Mouse (Mus musculus) neural tube, embryonic 13.5 days (tissue): Measurements from ENCODE around the gene Olfr867. TPM values are rescaled to one million over a fixed set of nuclear protein-coding genes. Genes with fewer than 3 reads are reported as not detected.

Experiments
- ATAC-seq: fragments of 200-750 bp; cut with Nextera tagmentation; 2 replicates; pipeline ENCODE4 v1.8.0; 2017; ENCODE audit warnings: low read depth, mild to moderate bottlenecking, moderate TSS enrichment, moderate library complexity
- H3K27ac ChIP-seq: fragments of 300-500 bp; sonication (generic); replicated peaks from 2 replicates; pipeline ENCODE4 v1.5.1; 2015; ENCODE audit warnings: moderate library complexity, mild to moderate bottlenecking, inconsistent platforms
- H3K27me3 ChIP-seq: fragments of 300-500 bp; sonication (generic); 2 replicates; pipeline ENCODE4 v1.6.1; 2015; ENCODE audit warnings: mild to moderate bottlenecking, inconsistent platforms
- H3K36me3 ChIP-seq: fragments of 300-500 bp; sonication (generic); 2 replicates; pipeline ENCODE4 v1.6.1; 2015; ENCODE audit warnings: mild to moderate bottlenecking, inconsistent platforms
- H3K4me1 ChIP-seq: fragments of 300-500 bp; sonication (generic); replicated peaks from 2 replicates; pipeline ENCODE4 v1.6.1; 2015; ENCODE audit warnings: inconsistent platforms
- H3K4me2 ChIP-seq: fragments of 300-500 bp; sonication (generic); 2 replicates; pipeline ENCODE4 v1.6.1; 2015; ENCODE audit warnings: inconsistent platforms, mild to moderate bottlenecking, moderate library complexity
- H3K4me3 ChIP-seq: fragments of 300-500 bp; sonication (generic); 2 replicates; pipeline ENCODE4 v1.5.1; 2015; ENCODE audit warnings: mild to moderate bottlenecking, inconsistent platforms
- H3K9ac ChIP-seq: fragments of 300-500 bp; sonication (generic); 2 replicates; pipeline ENCODE4 v1.6.1; 2015; ENCODE audit warnings: moderate library complexity, mild to moderate bottlenecking, inconsistent platforms
- H3K9me3 ChIP-seq: fragments of 300-500 bp; sonication (generic); 2 replicates; pipeline ENCODE4 v1.6.1; 2016; ENCODE audit warnings: inconsistent platforms
- WGBS: fragments of 180-500 bp; shearing (Covaris S2); methylation state at CpG from one replicate; pipeline ENCODE4 v1.1.7; 2015; 5-methylcytosine and 5-hydroxymethylcytosine counted together
- microRNA-seq: library from miRNA; unstranded; fragments of <30 nt; microRNA quantifications from one replicate; pipeline ENCODE4, GENCODE M21; 2016
- polyA plus RNA-seq: library from polyadenylated mRNA; unstranded; fragments of >200 nt; fragmentation: Nextera tagmentation; extraction: Ambion mirVana; gene quantifications from 2 replicates; pipeline ENCODE4 v1.2.1, GENCODE M21; 2015

The Olfr867 gene
- not detected in 2 replicates for polyA plus RNA-seq

DNA sequence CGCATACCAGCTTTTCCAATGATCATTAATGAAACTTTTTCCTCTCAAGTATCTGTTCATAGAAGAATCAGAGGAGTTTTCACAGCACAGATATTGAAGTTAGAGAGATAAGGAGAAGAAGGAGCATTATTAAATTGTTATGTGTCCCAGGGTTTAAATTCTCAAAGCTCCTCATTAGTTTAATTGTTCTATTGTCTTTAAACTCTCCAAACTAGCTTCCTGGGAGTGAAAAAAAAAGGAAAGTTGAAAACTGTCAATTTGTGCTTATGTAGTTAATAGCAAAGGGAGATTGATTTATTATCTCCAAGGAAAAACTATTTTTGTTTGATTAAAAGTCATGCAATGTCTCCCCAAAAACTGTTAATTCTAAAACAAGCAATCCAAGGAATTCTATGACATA, at the start of gene Olfr867:
Gene Olfr867 (minus strand): TSS at position 101 of the 400 bp plus-strand sequence.
- Histone ChIP-seq H3K9me3 (peaks cover 6% of the 10 kb centered on the region; the same call in 1 of the 2 replicates), H3K4me3 (no peak within 1 kb of the TSS), H3K4me1 (no peaks in the 10 kb centered on the region), H3K4me2 (no peak within 1 kb of the TSS), H3K36me3 (no peaks in the 10 kb centered on the region), H3K27ac (no peak within 1 kb of the TSS), H3K27me3 (no peaks in the 10 kb centered on the region), H3K9ac (no peak within 1 kb of the TSS)
- 84% methylated on average over 1 of the region's 1 CpGs for WGBS
- no peak for ATAC-seq

DNA sequence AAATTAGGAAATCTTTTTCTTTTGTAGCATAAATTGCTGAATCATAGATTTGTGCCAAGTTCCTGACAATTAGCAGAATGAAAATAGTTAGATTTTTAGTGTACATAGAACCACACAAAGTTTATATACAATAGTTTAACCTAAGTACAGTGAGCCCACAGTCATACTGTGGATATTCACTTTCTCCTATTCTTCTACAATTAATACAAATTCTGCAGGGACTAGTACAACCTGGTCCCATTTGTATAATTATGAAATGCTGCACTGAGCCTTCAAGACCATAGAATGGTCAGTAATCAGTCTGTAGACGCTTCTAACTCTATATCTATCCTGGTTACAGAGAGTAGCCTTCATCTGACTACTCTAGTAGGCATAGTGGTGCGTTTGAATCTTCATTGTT, 41.0 kb upstream of the Olfr867 start, which contains the start of gene Olfr868:
Gene Olfr868 (plus strand): TSS at position 301 of the 400 bp plus-strand sequence.
- no peak for ATAC-seq
- H3K4me3 ChIP-seq: no peak within 1 kb of the TSS
- H3K4me2 ChIP-seq: no peak within 1 kb of the TSS
- H3K27me3 ChIP-seq: no peaks in the 10 kb centered on the region
- WGBS: 44% methylated on average over 2 of the region's 2 CpGs
- H3K27ac ChIP-seq: no peak within 1 kb of the TSS
- H3K9me3 ChIP-seq: peaks cover 18% of the 10 kb centered on the region
- H3K4me1 ChIP-seq: no peaks in the 10 kb centered on the region
- H3K9ac ChIP-seq: no peak within 1 kb of the TSS
- no peaks in the 10 kb centered on the region for H3K36me3 ChIP-seq

GRCm38 (mm10) chr9:20073523-20074177, 16.3 kb upstream of the Olfr867 start:
- 67% methylated on average over 7 of the region's 7 CpGs for WGBS
- H3K4me3 ChIP-seq: no peak overlapping the region
- no peak overlapping the region for H3K27ac ChIP-seq
- H3K36me3 ChIP-seq: no peaks in the 10 kb centered on the region
- ATAC-seq: no peak
- H3K9ac ChIP-seq: no peak overlapping the region
- H3K4me1 ChIP-seq: no peaks in the 10 kb centered on the region
- H3K4me2 ChIP-seq: no peak overlapping the region
- peaks cover 29% of the 10 kb centered on the region for H3K9me3 ChIP-seq
- H3K27me3 ChIP-seq: no peaks in the 10 kb centered on the region

DNA sequence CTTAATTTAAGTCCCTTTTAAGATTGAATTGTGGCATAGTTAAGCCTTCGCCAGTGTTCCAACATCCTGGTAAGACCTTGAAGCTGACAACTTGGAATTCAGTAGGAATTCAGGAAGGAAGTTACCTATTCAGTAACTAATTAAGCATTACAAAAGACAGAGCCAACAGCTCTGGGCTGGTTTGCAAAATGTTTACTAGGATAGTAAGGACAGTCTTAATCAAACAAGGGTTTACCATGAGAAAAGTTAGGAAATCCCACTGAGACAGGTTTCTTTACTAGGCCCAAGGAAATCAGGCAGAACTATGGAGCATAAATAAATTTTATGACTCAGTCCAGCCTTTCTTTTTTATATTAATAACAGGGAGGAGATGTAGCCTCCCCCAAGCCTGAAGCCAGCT, 13.9 kb upstream of the Olfr867 start:
- Histone ChIP-seq H3K27me3 (no peaks in the 10 kb centered on the region), H3K9me3 (peaks cover 28% of the 10 kb centered on the region), H3K36me3 (no peaks in the 10 kb centered on the region), H3K4me2 (no peak overlapping the region), H3K4me3 (no peak overlapping the region), H3K27ac (no peak overlapping the region), H3K9ac (no peak overlapping the region), H3K4me1 (no peaks in the 10 kb centered on the region)
- 96% methylated on average over 1 of the region's 1 CpGs for WGBS
- ATAC-seq: no peak

DNA sequence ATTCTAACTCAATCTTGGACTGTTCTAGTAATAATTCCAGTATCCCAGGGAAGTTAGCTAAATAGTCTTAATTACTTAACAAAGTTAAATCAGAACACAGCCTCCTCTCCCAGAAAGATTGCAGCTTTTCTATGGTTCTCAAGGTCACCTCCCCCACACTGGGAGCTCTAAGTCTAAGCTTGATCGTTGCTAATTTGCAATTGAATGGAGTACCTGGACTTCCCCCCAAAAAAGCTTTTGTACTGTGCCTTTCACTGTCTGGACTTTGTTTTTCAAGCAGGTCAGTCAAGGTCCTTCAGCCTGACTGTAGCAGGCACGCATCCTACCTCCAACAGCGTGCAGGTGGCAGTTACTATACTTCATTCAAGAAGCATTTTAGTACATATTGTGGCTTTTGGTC, 12.9 kb upstream of the Olfr867 start:
- H3K9ac ChIP-seq: no peak overlapping the region
- H3K27ac ChIP-seq: no peak overlapping the region
- no peaks in the 10 kb centered on the region for H3K27me3 ChIP-seq
- H3K4me3 ChIP-seq: no peak overlapping the region
- ATAC-seq: no peak
- H3K9me3 ChIP-seq: peaks cover 24% of the 10 kb centered on the region
- no peaks in the 10 kb centered on the region for H3K36me3 ChIP-seq
- 74% methylated on average over 3 of the region's 3 CpGs for WGBS
- H3K4me2 ChIP-seq: no peak overlapping the region
- H3K4me1 ChIP-seq: no peaks in the 10 kb centered on the region

GRCm38 (mm10) chr9:20047964-20048363, 9.4 kb downstream of the Olfr867 start:
- 74% methylated on average over 3 of the region's 3 CpGs for WGBS
- H3K27ac ChIP-seq: no peak overlapping the region
- ATAC-seq: no peak
- no peaks in the 10 kb centered on the region for H3K27me3 ChIP-seq
- H3K4me3 ChIP-seq: no peak overlapping the region
- no peaks in the 10 kb centered on the region for H3K36me3 ChIP-seq
- no peak overlapping the region for H3K9ac ChIP-seq
- H3K4me2 ChIP-seq: no peak overlapping the region
- no peaks in the 10 kb centered on the region for H3K4me1 ChIP-seq
- peaks cover 40% of the 10 kb centered on the region for H3K9me3 ChIP-seq

- Histone ChIP-seq H3K27me3 (no peaks in the 10 kb centered on the region), H3K9ac (no peak within 1 kb of the TSS), H3K27ac (no peak within 1 kb of the TSS), H3K9me3 (no peaks in the 10 kb centered on the region; the same call in 1 of the 2 replicates), H3K36me3 (no peaks in the 10 kb centered on the region), H3K4me3 (no peak within 1 kb of the TSS), H3K4me2 (no peak within 1 kb of the TSS), H3K4me1 (no peaks in the 10 kb centered on the region)
- 74% methylated on average over 2 of the region's 2 CpGs for WGBS
- no peak for ATAC-seq
Observed at GRCm38 (mm10) chr9:20027935-20028334, 29.4 kb downstream of the Olfr867 start, which contains the start of gene Olfr866. Gene Olfr866 (minus strand): TSS chr9:20028035.

Small RNAs within 50 kb of the gene (microRNA-seq; reads per million reads assigned to microRNA genes)
- gene Gm26231 (not detected), gene Gm44395 (not detected)

Other genes with a start within 250 kb of the Olfr867 start
- not detected in 2 replicates for gene Olfr860, start 207.8 kb downstream of the Olfr867 start, polyA plus RNA-seq
- not detected in 2 replicates for gene Olfr862, start 169.6 kb downstream of the Olfr867 start, polyA plus RNA-seq
- 0.12 and 0.14 TPM in 2 replicates for gene Olfr77, start 140.7 kb downstream of the Olfr867 start, polyA plus RNA-seq
- gene Olfr866, start 29.5 kb downstream of the Olfr867 start, polyA plus RNA-seq: not detected in 2 replicates
- gene Olfr868, start 41.1 kb upstream of the Olfr867 start, polyA plus RNA-seq: not detected in 2 replicates
- not detected in 2 replicates for gene Olfr869, start 71.4 kb upstream of the Olfr867 start, polyA plus RNA-seq
- not detected in 2 replicates for gene Olfr870, start 116.5 kb upstream of the Olfr867 start, polyA plus RNA-seq
- gene Olfr871, start 154.6 kb upstream of the Olfr867 start, polyA plus RNA-seq: not detected in 2 replicates
- gene Olfr872, start 179.6 kb upstream of the Olfr867 start, polyA plus RNA-seq: not detected in 2 replicates
- not detected in 2 replicates for gene Olfr39, start 224.8 kb upstream of the Olfr867 start, polyA plus RNA-seq
- not detected in 2 replicates for gene Olfr873, start 241.0 kb upstream of the Olfr867 start, polyA plus RNA-seq